Mouse (Mus musculus): Measurements from ENCODE around the gene Elmo1.

The Elmo1 gene

GRCm38 (mm10) chr13:20090133-20090710, at the start of gene Elmo1:
Gene Elmo1 (plus strand): TSS chr13:20090596.
- DNase-seq (ENCODE audit: low read depth, low spot score) = no peak

- DNase-seq (ENCODE audit: low read depth, low spot score) = no peak
Measured at GRCm38 (mm10) chr13:20041169-20041830, 49.1 kb upstream of the Elmo1 start.

- no peak for DNase-seq (ENCODE audit: low read depth, low spot score)
Measured at GRCm38 (mm10) chr13:20042856-20043255, 47.5 kb upstream of the Elmo1 start.

GRCm38 (mm10) chr13:20045350-20045749, 45.0 kb upstream of the Elmo1 start:
- no peak for DNase-seq (ENCODE audit: low read depth, low spot score)

- DNase-seq (ENCODE audit: low read depth, low spot score) = no peak
Measured at GRCm38 (mm10) chr13:20045836-20046235, 44.6 kb upstream of the Elmo1 start.

GRCm38 (mm10) chr13:20046406-20046805, 44.0 kb upstream of the Elmo1 start:
- DNase-seq (ENCODE audit: low read depth, low spot score) = no peak

- no peak for DNase-seq (ENCODE audit: low read depth, low spot score)
Measured at GRCm38 (mm10) chr13:20047926-20048836, 42.2 kb upstream of the Elmo1 start.

- no peak for DNase-seq (ENCODE audit: low read depth, low spot score)
Measured at GRCm38 (mm10) chr13:20048837-20049160, 41.6 kb upstream of the Elmo1 start.

GRCm38 (mm10) chr13:20049654-20050053, 40.7 kb upstream of the Elmo1 start:
- no peak for DNase-seq (ENCODE audit: low read depth, low spot score)

- no peak for DNase-seq (ENCODE audit: low read depth, low spot score)
Measured at GRCm38 (mm10) chr13:20050149-20050548, 40.2 kb upstream of the Elmo1 start.

GRCm38 (mm10) chr13:20057926-20058325, 32.5 kb upstream of the Elmo1 start:
- DNase-seq (ENCODE audit: low read depth, low spot score) = no peak

- no peak for DNase-seq (ENCODE audit: low read depth, low spot score)
Measured at GRCm38 (mm10) chr13:20061031-20061430, 29.4 kb upstream of the Elmo1 start.

- DNase-seq (ENCODE audit: low read depth, low spot score) = no peak
Measured at GRCm38 (mm10) chr13:20063331-20063730, 27.1 kb upstream of the Elmo1 start.

- DNase-seq (ENCODE audit: low read depth, low spot score) = no peak
Measured at GRCm38 (mm10) chr13:20072043-20072442, 18.4 kb upstream of the Elmo1 start.

GRCm38 (mm10) chr13:20072994-20073393, 17.4 kb upstream of the Elmo1 start:
- DNase-seq (ENCODE audit: low read depth, low spot score) = no peak

GRCm38 (mm10) chr13:20076521-20076920, 13.9 kb upstream of the Elmo1 start:
- no peak for DNase-seq (ENCODE audit: low read depth, low spot score)

GRCm38 (mm10) chr13:20077237-20077636, 13.2 kb upstream of the Elmo1 start:
- DNase-seq (ENCODE audit: low read depth, low spot score) = no peak

GRCm38 (mm10) chr13:20090711-20091603, 561 bp downstream of the Elmo1 start:
- DNase-seq (ENCODE audit: low read depth, low spot score) = peak; percentile 32

GRCm38 (mm10) chr13:20091604-20091926, 1.2 kb downstream of the Elmo1 start:
- no peak for DNase-seq (ENCODE audit: low read depth, low spot score)

GRCm38 (mm10) chr13:20092301-20092700, 1.9 kb downstream of the Elmo1 start:
- DNase-seq (ENCODE audit: low read depth, low spot score) = no peak

- DNase-seq (ENCODE audit: low read depth, low spot score) = no peak
Measured at GRCm38 (mm10) chr13:20093307-20094045, 3.1 kb downstream of the Elmo1 start.

Measured in brain, embryonic 18.5 days (tissue).